Mouse (Mus musculus) common myeloid progenitor, adult 5-6 weeks (primary cell): ENCODE results near the gene Ttll8. TPM values are rescaled to one million over a fixed set of nuclear protein-coding genes. Genes with fewer than 3 reads are reported as not detected.

Source experiments
- ATAC-seq: replicated peaks from 2 replicates; pipeline ENCODE4 v1.8.0; 2016; ENCODE audit warnings: low read depth, mild to moderate bottlenecking, moderate TSS enrichment, inconsistent platforms; ENCODE audit not compliant: poor library complexity, severe bottlenecking
- total RNA-seq: library from RNA; stranded (forward); fragments of 200-1000, 187-1606 nt; gene quantifications from 2 replicates; pipeline ENCODE4 v1.2.3, GENCODE M21; 2017

Ttll8 gene
- total RNA-seq, 1 experiment from 2014 or later, result not detected

DNA sequence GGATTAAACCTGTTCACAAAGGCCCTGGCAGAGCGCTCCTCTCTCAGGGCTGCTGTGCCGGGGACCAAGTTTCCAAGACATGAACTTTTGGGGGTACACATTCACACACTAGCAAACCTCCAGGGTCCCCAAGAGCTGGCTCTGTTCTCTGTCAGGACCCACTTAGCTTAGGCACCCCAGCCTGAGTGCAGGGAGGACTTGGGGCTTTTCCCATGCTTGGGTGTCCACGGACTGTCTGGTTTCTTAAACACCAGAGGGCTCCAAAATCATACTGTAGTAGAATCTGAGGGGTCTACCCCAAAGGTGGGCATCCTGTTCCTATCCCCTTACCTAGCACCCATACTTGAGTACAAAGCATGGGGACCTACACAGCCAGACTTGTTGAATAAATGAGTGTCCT is 64.2 kb downstream of the Ttll8 start:
- no peak for ATAC-seq

DNA sequence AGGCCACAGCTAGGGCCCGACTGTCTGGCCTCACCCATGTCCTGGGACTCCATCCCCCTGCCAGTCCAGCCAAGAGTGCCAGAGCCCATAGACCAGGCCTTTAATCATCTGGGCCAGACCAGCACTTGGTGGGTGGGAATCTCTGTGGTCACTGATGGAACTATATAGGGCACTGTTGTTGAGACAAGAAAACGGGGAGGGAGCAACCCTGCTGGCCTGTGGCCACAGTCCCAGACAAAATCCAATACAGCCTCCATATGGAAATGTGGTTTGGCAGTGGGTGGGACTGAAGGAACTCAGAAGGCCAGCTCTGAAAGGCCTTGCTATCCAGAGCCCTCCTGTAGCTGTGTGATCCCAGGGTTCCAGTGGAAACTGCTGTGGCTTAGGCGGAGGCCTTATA is 65.2 kb downstream of the Ttll8 start:
- ATAC-seq, result no peak

DNA sequence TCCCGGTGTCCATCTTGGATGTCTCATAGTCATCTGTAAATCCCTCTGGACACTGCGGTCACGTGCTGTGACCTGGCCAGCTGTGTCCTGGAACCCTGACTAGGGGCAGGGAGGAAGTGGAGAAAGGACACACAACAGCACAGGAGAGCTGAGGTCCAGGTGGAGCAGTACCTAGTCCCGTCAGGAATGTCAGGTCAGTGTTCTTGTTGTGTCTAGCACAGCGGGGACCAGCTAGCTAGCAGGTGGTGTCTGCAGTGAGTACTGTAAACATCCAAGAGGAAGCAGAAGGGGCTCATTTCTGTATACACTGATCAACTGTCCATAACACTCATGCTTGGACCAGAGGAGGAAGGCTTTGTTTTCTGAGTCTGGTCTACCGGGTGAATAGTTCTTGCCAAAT is 68.8 kb downstream of the Ttll8 start:
- ATAC-seq, result no peak

DNA sequence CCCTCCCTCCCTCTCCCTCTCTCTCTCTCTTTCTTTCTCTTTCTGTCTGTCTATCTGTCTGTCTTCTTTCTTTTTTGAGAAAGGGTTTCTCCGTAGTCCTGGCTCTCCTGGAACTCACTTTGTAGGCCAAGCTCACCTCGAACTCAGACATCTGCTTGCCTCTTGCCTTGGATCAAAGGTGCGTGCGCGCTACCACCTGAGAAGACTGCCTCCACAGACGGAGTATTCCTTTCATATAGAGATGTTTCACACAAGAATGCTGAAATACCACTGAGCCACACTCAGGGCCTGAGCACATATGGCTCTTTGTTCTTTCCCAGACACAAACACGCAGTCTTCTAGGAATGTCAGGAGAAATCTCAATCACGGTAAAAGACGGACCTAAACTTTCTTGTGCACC is 70.9 kb downstream of the Ttll8 start:
- no peak for ATAC-seq

DNA sequence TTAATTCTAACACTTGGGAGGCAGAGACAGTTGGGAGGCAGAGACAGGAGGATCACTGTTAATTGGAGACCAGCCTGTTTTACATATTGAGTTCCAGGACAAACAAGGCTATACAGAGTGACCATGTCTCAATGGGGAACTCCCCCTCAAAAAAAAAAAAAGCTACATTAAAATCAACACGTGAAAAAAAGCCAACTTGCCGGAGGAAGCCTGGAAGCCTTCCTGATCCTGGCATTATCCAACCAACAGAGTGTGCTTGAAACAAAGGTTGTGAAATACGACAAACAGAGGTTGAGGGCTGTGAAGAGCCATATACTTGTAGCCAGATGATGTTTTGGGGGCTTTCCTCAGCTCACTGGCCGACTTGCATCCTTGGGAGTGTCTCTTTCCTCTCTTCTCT is 71.4 kb downstream of the Ttll8 start:
- ATAC-seq, result no peak

DNA sequence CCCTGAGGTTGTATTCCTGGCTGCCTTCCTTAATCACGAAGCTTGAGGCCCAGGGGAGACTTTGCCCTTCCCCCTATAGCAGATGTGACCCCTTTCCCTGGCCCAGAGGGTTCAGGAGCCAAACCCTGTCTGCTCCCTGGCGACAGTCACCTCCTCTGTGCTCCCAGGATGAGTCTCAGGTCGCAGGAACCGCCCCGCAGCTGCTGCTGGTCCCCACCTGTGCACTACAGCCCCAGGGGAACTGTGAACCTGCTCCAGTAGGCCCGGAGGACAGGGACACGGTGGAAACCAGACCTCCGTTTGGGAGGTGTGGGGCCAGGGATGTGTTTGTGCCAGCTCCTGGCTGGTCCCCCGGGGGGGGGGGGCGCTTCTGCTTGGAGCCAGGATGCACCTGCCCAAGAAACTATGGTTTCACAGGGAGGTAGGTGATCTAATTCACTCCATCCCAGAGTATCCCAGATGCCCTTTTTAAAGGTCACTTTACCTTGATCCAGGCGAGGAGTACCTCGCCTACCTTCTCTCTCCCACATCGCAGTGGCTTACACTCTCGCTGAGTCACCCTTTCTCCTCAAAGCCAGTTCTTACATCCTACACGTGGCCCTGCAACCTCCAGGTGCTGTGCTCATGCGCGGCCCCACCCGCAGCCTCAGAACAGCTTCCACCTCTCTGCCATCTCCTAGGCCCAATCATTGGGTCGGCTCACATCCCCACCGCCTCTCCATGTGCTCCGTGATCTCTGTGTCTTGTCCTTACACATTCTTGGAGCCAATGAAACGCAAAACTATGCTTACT is 72.8 kb downstream of the Ttll8 start:
- no peak for ATAC-seq

DNA sequence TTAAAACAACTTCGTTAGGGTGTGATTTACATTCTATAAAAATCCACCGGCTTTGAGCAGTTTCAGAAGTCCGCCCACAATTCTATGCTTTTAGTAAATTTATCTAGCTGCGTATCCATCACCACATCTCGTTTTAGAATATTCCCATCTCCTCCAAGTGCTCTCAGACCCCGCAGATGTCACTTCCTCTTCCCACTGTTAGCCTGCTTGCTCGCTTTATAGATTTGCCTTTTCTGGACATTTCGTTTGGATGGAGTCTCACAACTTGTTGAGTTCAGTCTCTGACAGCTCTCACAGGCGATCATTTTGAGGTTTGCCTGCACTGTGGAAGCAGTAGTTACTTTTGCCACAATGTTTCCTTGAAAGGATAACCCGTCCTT is 77.2 kb downstream of the Ttll8 start:
- ATAC-seq, result no peak

DNA sequence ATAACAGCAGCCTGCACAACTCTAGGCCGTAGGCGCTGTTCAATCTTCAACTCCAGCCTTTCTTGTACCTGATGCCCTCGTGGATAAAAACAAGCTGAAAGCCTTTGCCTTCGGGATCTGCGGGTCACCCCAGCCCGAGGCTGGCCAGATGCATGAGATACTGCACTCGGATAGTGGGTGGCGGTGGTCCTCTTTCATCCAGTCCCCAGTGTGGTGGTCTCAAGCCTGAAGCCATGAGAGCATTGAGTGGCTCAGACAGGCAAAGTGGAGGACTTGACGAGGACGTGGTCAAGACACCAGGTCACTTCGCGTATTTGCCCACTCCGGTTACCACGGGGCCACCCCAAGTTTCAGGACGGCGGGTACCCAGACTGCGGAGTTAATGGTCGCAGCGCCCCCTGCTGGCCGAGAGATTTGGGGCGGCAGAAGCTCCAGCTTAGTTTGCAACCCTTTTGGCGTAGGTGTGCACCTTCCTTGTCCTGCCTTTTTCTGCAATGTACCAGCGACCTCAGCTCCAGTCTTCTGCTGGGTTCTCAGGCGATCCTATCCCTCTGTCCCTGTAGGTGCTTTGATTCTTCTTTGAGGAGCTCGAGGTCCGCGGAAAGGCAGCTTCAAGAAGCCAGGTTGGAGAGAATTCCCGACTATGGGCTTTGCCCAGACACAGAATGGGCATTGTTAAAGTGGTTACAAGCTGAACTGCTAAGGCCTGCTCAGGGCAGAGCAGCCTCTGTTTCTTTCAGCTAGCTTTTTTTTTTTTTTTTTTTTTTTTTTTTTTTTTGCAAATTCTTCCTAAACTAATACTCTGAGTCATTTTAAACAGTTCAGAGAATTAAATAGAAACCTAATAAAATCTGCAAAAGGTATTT is 77.8 kb downstream of the Ttll8 start:
- peak; percentile 86 for ATAC-seq

DNA sequence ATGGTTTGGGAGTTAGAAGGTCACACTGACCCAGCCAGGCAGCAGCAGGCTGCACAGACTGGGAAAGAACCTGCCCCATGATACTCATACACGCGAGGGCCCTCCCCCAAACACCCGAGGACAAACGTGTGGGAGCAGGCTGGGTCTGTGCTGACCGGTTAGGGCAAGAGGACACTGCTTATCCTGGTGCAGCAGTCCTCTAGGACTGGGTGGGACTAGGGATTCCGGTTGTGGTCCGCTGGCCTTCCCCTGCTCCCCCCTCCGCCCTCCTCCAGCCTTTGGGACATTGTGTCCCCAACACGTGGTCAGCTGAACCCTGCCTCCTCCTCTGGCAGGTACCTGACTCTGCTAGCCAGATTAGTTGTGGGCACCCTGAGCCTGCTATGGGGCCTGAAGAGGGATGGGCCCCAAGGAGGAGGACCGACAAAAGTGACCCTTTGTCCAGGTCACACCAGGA is 78.6 kb downstream of the Ttll8 start:
- ATAC-seq, result no peak

DNA sequence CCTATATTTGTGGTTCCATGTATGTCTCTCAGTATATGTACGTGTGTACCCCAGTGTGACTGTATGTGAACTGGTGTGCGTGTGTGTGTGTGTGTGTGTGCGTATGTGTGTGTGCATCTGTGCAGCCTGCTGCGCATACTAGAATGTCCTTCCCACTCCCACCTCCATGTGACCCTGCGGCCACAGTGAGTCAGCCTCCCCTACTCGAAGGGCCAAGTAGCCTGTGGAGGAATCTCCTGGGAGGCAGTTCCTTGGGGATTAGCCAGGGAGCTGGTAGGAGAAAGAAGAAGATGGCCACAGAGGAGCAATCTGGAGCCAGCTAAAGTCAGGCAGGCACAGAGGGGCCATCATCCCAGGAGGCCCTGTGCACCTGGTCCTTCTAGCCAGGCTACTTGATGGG is 79.7 kb downstream of the Ttll8 start:
- ATAC-seq, result no peak

DNA sequence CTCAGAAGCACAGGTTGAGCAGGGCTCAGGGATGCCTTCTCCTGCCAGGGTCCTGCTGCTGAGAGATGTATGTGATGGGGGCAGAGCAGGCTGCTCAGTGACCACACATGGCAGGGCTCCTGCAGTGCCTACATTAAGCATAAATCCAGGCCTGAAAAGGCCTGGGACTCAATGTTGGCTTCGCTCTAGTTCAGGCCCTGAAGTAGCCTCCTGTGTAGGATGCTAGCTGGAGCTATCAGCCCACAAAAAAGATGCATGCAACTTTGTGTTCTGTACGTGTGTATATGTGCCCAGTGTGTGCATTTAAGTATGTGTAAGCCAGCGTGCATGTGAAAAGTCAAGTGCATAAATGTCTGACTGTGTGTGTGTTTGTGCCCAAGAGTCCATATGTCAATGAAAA is 80.2 kb downstream of the Ttll8 start:
- no peak for ATAC-seq

DNA sequence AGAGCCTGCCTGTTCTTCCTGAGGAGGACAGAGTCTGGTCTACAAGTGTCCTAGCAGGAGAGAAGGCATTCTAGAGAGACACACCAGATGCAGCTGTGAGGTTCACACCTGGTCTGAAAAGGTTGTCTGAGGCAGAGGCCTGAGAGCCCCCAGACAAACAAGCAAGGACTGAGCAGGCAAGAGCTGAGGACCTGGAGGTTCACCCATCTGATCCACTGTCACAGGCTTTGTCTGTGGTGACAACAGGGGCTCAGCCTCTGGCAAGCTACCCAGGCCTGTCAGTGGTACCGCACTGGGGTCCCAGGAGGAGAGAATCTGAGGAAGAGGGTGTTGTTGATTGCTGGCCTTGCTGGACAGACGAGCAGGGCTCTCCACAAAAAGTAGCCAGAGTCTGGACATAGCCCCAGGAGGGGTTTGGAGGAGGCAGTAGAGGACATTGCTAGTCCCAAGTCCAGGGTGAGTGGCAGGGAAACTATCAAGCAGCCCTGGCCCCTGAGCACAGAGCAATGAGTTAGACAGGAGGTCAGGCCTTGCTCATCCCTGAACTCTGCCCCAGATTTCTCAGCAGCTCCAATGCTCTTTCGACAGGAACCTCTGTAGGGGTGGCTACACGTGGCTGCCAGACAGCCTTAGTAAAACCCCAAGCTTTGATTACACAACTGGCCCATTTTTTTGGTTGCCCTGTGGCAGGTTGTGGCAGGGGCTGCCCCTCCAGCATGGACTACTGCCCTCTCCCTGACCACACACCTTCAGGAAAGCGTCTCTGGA is 83.6 kb downstream of the Ttll8 start:
- no peak for ATAC-seq

DNA sequence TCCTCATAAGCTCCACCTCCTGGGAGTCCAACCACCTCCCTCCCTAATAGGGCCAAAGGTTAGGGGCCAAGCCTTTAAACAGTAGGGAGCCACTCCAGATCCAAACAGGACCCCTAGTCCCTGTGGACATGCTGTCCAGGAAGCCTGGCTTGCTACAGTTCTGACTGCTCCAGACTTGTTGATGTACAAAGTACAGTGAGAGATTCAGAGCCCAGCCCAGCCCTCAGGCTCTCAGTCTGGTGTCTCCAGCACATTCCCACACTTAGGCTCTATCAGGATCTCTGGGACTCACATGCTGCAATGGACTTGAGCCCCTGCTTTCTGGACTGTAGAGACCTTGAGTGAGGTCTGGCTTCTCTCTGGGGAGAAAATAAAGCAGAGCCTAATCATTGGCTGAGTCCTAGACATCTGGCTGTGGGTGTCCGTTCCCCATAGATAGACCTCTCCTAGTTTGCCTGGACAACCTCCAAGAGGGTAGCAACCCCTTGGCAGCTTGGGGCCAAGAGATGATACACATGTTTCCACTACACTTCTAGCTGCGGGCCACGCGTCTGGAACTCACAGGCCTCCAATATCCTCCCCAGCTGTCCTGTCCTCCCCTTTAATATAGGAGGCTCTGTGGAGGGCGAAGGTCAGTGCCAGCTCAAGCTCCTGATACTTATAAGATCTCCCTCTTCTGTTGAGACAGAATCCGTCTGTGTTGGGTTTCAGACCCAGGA is 86.0 kb downstream of the Ttll8 start:
- ATAC-seq, result no peak

DNA sequence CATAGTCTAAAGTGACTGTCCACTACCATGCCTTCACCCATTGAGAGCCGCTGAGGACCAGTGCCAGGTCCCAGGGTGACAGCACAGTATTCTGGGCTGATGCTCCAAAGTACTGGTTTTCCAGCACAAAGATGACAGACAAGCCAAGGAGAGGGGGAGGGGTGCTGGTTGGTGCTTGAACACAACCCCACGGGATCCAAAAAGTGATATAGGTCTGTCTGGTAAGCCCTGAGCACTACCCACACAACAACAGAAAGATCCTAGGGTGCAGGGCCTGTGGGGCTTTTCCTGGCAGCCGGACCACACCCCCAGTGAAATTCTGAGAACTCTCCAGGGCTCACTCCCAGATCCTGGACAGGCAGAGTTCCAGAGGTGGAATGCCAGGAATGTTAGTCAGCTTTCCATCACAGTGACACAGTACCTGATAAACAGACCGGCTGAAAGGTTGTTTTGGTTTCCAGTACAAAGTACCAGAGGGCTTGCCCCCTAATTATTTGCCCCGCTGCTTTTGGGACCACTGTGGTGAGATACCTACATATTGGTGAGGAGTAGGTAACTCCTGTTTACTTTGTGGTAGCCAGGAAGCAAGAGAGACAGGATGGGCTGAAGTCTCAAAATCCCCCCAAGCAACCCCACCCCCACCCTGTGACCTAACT is 86.7 kb downstream of the Ttll8 start:
- ATAC-seq, result no peak

DNA sequence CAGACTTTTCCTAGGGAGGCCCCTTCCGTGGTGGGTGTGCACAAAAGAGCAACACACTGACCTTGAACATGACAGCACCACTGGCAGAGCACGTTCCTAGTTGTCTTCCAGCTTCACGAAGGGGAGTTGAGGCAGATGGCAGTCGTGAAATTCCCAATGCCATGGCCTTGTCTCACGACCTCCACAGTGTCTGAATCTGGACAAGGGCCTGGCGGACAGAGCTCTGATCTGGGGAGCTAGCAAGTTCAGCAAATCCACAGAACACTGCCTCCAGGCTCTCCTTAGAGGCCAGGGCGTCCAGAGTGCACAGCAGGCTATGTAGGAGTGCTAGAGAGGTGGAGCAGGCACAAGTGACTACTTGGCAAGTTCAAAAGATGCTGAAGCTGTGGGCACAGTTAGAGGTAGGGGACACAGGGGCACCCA is 87.3 kb downstream of the Ttll8 start:
- no peak for ATAC-seq

DNA sequence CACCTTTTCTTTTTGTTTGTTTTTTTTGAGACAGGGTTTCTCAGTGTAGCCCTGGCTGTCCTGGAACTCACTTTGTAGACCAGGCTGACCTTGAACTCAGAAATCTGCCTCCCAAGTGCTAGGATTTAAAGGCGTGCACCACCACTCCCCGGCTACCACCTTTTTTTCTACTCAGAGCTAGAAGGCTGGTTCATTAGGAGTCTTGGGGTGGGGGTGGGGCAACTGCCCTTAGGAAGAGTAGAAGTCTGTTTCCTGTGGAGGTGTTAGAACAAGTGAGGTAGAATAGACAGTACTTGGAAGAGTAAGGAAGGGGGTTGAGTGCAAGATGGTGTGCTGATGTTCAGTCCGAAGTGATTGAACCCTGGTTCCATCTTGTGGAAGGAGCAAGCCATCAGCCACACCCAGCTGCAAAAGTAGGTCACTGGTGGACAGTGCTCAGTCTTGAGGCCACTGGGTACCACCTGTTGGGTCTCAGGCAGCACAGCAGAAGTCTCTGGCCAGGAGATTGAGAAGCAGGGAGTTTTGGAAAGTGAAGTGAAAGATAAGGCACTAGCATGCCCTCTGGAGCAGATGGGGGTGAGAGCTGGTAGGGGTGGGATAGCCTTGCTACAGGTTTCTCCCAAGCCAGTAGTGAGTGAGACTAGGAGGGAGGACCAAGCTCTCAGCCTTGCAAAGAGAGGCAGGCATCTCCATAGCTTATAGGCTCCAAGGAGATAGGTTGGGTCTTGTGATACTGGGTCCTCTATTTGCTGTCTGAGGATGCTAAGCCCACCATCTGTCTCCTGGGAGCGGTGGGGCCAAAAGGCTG is 88.1 kb downstream of the Ttll8 start:
- no peak for ATAC-seq

DNA sequence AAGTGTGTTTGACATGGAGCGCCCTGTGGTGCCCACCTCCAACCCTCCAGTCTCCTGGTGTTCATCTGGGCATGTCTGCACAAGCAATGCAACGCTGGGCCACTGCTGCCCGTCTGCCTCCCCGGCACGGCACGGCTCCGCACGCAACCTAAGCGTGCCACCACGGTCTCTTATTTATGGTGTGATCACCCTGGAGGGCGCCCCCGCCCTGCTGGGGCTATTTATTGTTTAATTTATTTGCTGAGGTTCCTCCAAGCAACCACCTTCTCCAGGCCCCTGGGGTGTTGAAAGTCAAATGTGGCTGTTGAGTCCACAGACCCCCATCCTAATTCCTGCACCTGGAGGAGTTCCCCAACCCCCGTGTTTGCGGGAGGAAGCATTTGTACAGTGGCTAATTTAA is 89.2 kb downstream of the Ttll8 start:
- ATAC-seq, result no peak

DNA sequence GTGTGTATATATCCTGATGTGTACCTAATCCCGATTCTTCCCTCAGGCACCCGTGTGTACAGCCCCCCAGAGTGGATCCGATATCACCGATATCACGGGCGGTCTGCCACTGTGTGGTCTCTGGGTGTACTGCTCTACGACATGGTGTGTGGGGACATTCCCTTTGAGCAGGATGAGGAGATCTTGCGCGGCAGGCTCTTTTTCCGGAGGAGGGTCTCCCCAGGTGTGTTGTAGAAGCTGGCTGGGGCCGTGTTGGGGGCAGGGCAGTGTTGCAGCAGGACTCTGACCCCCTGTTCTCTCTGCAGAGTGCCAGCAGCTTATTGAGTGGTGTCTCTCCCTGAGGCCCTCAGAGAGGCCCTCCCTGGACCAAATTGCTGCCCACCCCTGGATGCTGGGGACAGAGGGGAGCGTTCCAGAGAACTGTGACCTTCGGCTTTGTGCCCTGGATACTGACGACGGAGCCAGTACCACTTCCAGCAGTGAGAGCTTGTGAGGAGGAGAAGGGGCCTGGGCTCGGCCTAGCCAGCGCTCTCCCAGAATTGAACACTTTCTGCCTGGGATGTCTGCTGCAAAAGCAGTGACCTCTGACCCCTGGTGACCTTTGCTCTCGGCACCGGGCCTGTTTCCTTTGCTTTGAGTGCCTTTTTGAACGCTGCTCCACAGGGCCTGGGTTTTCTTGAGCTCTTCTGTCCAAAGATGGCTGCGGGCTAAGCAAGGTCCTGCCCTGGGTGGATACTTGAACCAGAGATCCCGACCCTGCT is 89.8 kb downstream of the Ttll8 start:
- ATAC-seq, result no peak
